Mouse (Mus musculus) kidney, postnatal 25 days (tissue): Measurements from ENCODE around the gene 4931422A03Rik.
"Not testable (repeated sequence)": the region's sequence is repeated elsewhere in the genome, so short reads cannot be mapped to it uniquely, and the experiment has no call there.

Experiments used
- DNase-seq, 2 experiments: peaks; one replicate each; pipeline ENCODE4 v3.0.0; 2021; ENCODE audit warnings: mixed read lengths in 2 of 2

4931422A03Rik gene

DNA sequence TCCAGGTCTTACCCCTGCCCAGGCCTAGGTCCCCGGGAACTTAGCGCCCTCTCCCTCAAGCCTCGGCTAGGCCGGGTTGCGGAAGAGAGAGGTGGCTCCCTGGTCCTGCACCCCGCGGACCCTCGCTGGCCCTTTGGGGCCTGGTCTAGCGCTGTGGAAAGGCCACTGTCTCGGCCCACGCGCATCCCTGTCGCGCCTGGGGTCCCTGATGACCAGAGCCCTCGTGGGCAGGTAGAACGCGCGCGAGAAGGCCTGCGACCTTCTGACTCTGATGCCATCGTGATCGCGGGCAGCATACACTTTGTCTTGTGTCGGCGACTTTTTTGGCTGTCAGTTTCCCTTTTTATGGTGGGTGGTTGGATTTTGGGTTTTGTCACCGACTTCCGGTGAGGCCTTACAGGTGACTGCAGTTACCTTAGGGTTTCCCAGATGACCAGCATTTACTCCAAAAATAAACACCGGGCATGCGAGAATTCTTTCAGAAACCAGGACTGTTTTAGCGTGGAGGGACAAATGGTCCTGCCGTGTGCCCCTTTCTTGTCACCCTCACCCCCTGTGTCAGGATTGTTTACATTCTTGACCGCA lies at the start of gene 4931422A03Rik:
Gene 4931422A03Rik, minus strand, starts transcription at position 223 of the 585 bp plus-strand sequence.
- DNase-seq, result peak in 1 of 2 experiments; percentile 26

DNA sequence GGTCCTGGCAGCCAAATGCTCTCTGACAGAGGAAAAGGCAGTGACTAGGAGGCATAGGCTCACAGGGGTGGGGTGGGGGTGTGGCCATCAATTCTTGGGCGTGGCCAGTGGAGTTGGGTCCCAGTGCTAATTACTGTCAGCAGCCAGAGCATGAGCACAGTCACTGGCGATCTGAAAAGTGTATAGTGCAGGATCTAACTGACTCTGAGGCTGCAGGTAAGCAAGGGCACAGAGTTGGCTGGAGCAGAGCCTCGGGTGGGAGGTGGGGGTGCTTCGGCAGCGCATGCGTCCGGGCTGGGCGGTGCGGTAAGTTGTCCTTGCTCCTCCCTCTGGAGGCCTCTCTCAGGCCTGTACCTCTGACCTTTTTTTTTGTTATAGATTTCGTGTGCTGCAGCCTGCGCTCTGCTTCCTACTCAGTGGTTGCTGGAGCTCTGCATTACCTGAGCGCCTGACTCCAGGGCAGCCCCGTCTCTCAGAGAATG lies 41.6 kb upstream of the 4931422A03Rik start, which contains the start of gene Cd59b:
Gene Cd59b, plus strand, starts transcription at position 146 of the 482 bp plus-strand sequence.
- DNase-seq, result peak; percentile 73 to 81

DNA sequence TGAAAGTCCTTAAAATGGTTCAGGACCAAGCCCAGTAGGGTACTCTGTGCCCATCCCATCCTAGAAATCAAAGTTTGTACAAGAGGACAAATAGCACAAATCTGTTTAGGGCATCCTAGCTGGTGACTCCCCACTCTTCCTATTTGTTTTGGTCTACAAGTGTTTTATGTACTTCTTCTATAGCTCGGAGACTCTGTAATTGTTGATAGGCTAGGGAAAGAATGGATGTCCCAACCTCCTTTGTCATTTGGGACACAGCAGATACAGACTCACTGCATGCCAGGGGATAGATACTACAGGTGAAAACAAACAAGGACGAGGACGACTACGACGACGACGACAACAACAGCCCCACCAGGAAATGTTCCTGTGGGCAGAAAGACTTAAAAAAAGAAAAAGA lies 40.3 kb upstream of the 4931422A03Rik start, which contains the start of gene Gm10799:
Gene Gm10799, minus strand, starts transcription at position 101 of the 400 bp plus-strand sequence.
- not testable (repeated sequence) for DNase-seq

DNA sequence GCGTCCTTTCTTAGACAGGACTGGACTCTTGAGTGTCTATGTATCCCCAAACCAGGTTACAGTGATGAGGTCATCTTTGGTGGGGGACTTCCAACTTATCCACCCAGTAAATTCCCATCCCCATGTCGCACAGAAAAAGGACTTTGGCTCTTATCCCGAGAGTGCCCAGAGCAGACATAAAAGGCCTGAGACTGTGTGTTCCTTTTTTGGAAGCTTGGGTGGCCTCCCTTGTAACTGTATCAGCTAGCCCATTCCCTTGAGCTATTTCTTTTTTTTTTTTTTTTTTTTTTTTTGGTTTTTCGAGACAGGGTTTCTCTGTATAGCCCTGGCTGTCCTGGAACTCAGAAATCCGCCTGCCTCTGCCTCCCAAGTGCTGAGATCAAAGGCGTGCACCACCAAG lies 37.4 kb upstream of the 4931422A03Rik start, which contains the start of gene Gm10912:
Gene Gm10912, plus strand, starts transcription at position 301 of the 400 bp plus-strand sequence.
- DNase-seq, result not testable (repeated sequence)

DNA sequence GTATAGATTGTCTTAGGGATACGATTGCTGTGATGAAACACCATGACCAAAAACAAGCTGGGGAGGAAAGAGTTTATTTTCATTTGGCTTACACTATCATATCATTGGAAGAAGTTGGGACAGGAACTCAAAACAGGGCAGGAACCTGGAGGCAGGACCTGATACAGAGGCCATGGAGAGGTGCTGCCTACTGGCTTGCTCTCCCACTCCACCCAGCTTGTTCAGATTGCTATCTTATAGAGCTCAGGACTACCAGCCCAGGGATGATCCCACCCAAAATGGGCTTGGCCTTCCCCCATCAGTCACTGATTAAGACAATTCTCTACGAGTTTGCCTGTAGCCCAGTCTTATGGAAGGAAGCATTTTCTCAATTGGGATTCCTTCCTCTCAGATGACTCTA lies 36.0 kb upstream of the 4931422A03Rik start:
- no peak for DNase-seq

DNA sequence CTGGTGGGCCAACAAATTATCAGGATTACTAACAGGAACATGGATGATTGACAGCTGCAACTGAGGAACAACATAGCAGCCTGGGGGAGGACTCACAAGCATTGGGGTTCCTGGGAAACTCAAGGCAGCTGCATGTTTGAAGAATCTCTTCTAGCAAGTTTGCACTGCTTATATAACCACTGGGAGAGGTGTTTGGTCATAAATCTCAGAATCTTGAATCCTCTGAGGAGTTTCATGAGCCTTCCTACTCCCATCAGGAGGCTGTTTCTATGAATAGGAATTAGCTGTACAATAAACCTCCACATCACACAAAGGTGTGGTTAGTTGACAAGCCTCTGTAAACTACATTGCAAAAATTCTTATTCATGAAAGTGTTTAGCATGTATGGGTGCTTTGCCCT lies 34.5 kb upstream of the 4931422A03Rik start:
- DNase-seq, result no peak

DNA sequence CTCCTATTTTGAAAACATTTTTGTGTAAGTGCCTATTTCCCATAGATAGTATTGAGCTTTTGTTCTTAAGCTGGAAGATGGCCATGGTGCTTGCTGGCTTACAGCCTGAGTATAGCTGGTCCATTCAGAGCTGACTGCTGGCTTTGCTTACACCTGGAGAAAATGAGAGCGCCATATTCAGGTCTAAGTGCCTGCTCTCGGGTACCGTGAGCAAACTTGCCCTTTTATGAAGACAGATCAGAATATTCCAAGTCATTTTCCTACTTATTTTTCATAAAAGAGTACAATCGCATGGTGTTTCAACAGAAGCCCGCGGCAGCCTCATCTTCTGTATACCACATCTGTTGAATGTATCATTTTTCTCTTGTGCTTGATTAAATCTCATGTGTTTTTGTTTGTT lies 32.8 kb upstream of the 4931422A03Rik start:
- no peak for DNase-seq

DNA sequence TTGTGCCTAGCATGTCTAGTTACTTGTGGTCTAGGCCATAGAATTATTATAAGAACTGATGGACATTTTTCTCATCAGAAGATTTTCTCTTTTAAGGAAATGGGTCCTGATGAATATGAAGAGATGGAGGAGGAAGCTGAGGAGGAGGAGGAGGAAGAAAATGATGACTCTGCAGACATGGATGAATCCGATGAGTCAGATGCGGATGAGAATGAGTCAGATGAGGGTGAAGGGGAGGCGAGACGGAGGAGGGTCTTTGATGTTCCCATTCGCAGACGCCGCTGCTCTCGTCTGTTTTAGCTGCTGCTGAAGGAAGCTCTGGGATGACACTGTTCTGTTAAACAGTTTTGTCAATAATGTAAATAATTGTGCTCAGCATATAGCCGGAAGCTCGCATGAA lies 31.6 kb upstream of the 4931422A03Rik start:
- no peak for DNase-seq

DNA sequence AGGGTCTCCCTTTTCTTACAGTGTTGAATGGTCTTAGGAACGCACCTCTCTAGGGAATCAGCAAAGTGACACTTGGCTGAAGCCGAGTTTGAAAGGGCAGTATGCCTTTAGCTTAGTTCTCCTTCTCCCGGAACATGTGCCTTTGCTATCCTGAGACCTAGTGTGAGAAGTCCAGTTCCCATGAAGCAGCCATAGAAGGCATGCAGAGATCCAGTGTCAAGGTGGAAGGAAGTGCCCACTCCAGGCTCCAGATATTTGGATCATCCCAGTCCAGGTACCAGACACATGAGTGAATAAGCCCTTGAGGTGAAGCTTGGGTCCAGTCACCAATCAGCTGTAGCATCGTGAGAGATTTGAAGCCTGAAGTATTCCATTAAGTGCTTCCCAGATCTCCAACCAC lies 30.8 kb upstream of the 4931422A03Rik start:
- no peak for DNase-seq

DNA sequence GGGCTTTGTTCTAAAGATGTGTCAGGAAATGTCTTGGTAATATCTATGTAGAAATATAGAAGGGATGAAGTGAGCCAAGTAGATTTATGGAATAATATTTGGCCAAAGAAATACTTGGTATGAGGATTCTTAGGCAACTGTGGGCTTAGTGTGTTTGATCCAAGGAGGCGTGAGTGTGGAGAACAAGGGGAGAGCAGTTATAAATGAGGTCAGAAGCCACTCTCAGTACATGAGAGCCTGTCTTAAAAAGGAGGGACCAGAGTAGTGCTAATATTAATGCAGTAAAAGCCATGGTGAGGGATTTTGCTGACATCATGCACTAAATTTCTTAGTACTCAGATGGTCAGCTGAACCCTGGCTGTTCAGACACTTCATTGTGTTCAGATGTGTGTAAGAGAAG lies 30.2 kb upstream of the 4931422A03Rik start:
- DNase-seq, result no peak

DNA sequence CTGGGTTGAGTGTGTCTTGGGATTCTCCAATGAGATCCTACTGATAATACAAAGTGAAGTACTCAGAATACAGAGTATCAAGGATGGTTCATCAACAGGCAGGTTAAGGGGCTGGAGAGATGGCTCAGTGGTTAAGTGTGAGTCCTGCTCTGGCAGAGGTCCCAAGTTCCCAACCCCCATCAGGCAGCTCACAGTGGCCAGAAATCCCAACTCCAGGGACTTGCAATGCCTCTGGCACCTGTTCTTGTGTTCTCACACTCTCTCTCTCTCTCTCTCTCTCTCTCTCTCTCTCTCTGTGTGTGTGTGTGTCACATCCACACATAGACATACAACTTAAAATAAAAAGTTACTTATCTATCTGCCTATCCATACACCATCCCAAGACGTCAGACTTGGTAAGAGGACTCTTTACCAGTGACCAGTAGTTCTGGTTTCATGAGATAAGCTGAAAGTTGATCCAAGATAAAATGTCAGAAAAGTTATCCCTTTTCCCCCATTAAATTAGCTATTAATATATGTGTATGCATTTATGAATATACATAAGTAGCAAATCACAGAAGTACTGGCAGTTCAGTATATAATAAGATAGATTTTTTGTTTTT lies 16.4 kb upstream of the 4931422A03Rik start:
- DNase-seq, result peak; percentile 43 to 68

DNA sequence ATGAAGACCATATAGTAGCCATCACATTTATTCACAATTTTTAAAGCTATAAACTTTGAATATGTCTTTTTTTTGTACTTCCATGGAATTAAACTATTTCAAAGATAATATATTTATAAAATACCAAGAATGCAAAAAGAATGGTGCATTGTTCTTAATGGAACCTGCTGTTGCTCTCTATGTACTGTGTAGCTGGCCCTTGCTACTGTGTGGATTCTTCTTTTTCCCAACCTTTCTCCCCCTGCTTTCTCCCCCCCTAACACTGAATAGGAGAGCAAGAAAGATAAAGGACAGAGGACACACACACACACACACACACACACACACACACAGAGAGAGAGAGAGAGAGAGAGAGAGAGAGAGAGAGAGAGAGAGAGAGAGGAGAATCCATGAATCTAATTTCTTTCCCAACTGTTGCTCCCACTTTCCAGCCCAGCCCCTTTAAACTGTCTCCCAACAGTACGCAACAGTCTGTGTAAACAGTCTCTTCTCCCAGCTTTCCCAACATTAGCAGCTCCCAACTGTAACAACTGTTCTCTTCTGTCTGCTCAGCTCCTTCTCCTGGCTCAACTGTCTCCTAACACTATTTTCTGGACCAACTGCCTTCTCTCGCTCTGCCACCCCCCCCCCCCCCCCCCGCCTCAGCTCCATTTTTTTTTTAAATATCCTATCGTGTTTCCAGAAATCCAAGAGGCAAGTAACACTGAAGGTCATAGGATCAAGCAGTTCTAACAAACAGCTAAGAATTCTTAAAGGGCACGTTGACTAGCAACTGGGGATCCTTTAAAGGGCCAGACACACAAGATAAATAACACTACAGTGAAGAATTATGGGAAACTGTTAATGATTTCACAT lies 15.7 kb upstream of the 4931422A03Rik start:
- DNase-seq, result no peak

DNA sequence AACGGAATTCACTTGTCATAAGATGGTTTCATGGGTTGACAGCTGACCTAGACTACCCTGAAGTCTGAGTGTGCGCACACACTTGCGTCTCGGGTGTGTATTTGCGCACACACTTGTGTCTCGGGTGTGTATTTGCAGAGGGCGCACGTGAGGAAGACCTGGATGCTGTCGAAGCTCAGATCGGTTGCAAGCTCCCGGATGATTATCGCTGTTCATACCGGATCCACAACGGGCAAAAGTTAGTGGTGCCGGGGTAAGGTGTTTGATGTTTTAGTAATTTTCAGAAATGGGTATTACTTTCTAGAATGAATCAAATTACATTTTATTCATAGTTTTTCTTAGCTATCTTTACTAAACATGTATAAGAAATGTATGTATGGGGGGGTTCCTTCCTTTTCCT lies 14.6 kb upstream of the 4931422A03Rik start:
- no peak for DNase-seq

DNA sequence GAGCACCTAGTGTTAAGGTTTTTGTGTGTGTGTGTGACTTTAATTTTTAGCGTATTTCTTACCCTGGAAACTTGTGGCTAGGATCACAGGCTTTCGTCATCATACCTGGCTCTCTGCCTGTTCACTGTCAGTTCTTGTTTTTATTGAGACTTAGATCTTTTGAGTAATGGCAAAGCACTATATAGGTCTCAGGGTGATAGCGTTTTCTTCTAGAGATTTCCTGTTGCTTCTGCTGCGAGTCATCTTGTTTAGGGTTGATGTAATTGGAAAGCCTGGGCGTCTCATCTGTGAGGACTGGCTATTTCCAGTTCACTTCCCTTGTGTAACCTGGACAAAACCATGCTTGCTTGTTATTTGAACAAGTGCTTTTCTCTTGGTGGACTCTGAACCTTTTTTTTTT lies 13.5 kb upstream of the 4931422A03Rik start:
- DNase-seq, result no peak

DNA sequence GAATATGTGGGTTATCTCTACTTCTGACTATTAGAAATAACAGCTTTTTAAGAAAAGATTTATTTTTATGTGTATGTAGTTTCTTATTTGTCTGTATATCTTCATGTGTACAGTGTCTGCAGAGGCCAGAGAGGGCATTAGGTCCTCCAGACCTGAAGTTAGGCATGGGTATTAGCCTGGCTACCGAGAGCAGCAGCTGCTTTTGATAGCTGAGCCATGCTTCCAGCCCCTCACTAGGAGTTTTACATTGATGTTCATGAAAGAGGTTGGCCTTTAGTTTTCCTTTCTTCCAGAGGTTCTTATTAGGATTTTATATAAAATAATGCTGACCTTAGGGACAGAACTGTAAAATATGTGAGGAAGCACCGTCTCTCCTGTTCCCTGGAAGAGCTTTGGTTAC lies 10.1 kb upstream of the 4931422A03Rik start:
- DNase-seq, result no peak

DNA sequence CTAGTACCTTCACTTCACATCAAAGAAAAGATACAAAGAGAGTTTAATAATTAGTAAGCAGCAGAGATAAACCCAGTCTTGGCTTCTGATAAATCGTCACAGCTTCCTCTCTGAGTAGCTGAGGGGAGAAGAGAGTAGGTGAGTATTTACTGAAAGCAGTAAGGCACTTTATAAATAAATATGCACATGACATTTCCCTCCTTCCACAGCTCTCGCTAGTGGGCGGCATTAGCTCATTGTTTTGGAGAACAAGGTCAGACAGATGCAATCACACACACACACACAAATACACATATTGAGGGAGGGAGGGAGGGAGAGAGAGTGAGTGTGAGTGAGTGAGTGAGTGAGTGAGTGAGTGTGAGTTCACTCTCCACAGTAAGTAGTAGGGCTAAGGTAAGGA lies 8.2 kb upstream of the 4931422A03Rik start:
- no peak for DNase-seq

DNA sequence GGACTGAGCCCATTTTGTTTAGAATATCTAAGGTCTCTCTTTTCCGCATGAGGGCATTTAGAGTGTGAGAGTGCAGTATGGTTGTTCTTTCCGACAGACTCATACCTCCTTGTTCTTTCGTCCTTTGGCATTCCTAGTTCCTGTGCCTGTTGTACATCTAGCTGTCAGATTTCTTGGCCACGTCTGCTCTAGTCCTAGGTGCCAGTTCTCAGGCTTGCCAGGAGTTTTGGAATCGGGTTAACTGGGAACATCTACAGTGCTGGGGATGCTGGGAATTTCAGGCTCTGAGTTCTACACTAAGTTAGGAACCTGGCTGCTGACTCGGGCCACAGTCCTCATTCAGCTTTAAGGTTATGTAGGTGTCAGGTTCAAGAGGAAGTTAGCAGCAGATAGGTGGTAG lies 7.4 kb upstream of the 4931422A03Rik start:
- no peak for DNase-seq

DNA sequence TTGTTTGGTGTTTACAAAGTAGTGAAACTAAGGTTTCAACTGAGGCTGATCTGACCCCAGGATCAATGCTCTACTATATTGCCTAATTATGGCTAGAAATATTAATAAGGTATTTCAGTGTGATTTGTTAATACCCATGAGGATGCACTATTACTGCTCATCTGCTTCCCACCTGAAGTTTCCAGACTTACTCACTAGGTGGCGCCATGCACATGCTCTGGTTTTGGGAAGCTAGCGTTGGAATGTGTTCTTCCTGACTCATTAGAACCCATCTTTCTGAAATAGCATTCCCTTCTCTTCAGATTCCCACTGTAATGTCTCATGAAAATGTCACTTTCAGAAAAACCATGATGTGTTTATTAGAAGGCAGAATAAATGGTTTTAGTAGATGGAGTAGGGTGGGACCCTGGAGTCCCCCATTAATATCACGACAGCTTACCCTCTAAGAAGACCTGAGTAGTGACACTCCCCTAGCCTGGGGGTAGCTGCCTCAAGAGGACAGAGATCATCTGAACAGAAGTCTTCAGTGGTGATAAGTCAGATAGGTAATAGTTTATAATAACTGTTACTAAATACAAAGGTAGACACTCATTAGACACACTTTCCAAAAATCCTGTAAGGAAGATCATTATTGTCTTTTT lies 6.8 kb upstream of the 4931422A03Rik start:
- peak; percentile 49 to 71 for DNase-seq

DNA sequence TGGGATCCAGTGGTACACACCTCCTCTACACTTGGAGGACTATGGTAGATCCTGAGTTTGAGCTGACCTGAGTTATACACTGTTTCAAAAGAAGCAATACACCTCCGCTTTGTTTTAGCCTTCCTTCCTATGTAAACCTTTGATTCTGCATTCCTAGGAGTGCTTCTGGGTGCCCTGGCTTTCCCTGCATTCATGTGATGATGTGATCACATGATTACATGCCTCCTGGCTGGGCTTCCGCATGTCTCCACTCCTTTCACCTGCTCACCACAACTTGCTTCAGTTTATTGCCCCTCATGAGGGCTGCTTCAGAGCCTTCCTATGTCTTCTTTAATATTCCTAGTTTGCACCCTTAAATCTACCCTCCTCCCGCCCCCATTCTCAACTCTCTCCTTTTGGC lies 3.9 kb upstream of the 4931422A03Rik start:
- peak in 1 of 2 experiments; percentile 37 for DNase-seq

DNA sequence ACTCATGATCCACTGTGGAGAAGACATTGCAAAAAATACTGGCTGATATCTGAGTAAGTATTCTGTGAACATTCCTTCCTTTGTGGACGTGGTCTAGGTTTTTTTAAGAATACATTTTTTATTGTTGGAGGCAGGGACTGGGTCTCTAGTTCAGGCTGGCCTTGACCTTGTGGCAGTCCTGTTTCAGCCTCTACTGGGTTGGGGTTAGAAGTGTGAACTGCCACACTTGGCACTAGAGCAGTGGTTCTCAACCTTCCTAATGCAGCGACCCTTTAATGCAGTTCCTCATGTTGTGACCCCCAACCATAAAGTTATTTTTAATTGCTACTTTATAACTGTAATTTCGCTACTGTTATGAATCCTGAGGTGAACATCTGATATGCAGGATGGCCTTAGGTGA lies 2.2 kb upstream of the 4931422A03Rik start:
- DNase-seq, result no peak

DNA sequence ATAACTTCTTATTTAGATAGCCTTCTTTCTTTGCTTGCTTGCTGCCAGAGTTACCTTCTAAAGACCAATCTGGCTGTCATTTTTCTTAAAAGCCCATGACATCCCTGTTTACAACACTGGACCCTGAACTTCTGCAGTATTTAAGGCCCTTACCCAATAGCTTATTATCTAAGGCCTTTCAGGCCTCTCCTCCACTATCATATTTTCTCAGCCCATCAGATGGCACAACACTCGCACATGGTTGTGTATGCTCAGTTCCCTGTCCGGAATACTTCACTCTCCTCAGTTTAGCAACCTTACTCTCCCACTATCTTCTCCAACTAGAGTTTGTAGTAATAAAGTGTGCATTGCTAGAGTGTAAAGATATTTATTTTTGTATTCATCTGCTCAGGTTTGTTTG lies 913 bp upstream of the 4931422A03Rik start:
- DNase-seq, result no peak

DNA sequence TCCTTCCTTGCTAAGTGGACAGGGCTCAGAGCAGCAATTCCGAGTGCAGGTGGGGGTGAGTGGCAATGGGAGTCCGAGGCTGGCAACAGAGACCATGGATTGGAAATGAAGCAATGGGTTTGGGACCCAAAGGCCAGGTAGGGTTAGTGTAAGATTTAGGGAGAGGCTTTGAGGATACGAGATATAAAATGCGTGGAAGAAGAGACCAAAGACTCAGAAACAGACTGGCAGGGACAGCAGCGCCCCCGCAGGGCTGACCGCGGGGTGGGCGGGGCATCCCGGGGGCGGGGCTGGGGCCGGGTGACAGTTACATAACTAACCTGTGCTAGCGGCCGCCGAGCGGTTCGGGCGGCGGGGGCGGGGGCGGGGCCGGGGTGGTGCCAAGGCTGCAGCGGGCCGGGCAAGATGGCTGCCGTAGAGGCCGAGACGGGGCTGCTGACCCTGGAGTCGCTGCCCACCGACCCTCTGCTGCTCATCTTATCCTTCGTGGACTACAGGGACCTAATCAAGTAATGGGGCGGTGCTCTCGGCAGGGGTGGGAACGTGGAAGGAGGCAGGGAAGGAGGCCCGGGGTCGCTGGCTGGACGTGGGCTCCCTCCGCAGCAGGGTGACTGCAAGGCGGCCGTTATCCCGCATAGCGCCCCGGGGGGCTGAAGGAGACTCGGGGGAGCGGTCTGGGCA lies 563 bp downstream of the 4931422A03Rik start, which contains the start of gene Fbxo3:
Gene Fbxo3, plus strand, starts transcription at position 264 of the 681 bp plus-strand sequence.
- DNase-seq, result peak; percentile 86 to 94
